Mouse (Mus musculus) embryonic facial prominence, embryonic 11.5 days (tissue): ENCODE data around the gene Scamp3. TPM values are rescaled to one million over a fixed set of nuclear protein-coding genes. Genes with fewer than 3 reads are reported as not detected.
A peak's percentile ranks its signal among the peaks of the same experiment; 100 is the strongest.

ENCODE experiments used
- ATAC-seq: fragments of 200-750 bp; cut with Nextera tagmentation; replicated peaks from 2 replicates; pipeline ENCODE4 v1.8.0; 2017; ENCODE audit warnings: low read depth; ENCODE audit not compliant: insufficient number of reproducible peaks, low FRiP score, low TSS enrichment
- DNase-seq: peaks from one replicate; pipeline ENCODE4 v3.0.0-alpha.2; 2015; ENCODE audit warnings: low spot score
- H3K27ac ChIP-seq: fragments of 300-500 bp; sonication (generic); replicated peaks from 2 replicates; pipeline ENCODE4 v1.5.1; 2014; ENCODE audit warnings: mild to moderate bottlenecking, low read depth, low read length, control low read depth
- H3K27me3 ChIP-seq: fragments of 300-500 bp; sonication (generic); 2 replicates; pipeline ENCODE4 v1.6.1; 2014; ENCODE audit warnings: mild to moderate bottlenecking, low read length, moderate library complexity, mixed read lengths; ENCODE audit not compliant: control insufficient read depth, insufficient read depth
- H3K36me3 ChIP-seq: fragments of 300-500 bp; sonication (generic); replicated peaks from 2 replicates; pipeline ENCODE4 v1.6.1; 2014; ENCODE audit warnings: low read depth, mild to moderate bottlenecking, low read length, moderate library complexity, mixed read lengths; ENCODE audit not compliant: control insufficient read depth, insufficient read depth
- H3K4me1 ChIP-seq: fragments of 300-500 bp; sonication (generic); 2 replicates; pipeline ENCODE4 v1.6.1; 2014; ENCODE audit warnings: low read length, mixed read lengths; ENCODE audit not compliant: control insufficient read depth, insufficient read depth
- H3K4me2 ChIP-seq: fragments of 300-500 bp; sonication (generic); 2 replicates; pipeline ENCODE4 v1.6.1; 2014; ENCODE audit warnings: low read depth, mild to moderate bottlenecking, control low read depth, low read length, moderate library complexity
- H3K4me3 ChIP-seq: fragments of 300-500 bp; sonication (generic); 2 replicates; pipeline ENCODE4 v1.5.1; 2014; ENCODE audit warnings: low read depth, low read length, control low read depth
- H3K9ac ChIP-seq: fragments of 300-500 bp; sonication (generic); replicated peaks from 2 replicates; pipeline ENCODE4 v1.6.1; 2014; ENCODE audit warnings: mild to moderate bottlenecking, control low read depth, low read length
- H3K9me3 ChIP-seq: fragments of 300-500 bp; sonication (generic); replicated peaks from 2 replicates; pipeline ENCODE4 v1.6.1; 2016; ENCODE audit warnings: mild to moderate bottlenecking, low read length, inconsistent platforms, mixed read lengths; ENCODE audit not compliant: control insufficient read depth
- WGBS: fragments of 180-500 bp; shearing (Covaris S2); extraction: QIAGEN DNeasy Blood & Tissue Kit; methylation state at CpG from one replicate; pipeline ENCODE4 v1.1.7; 2014; 5-methylcytosine and 5-hydroxymethylcytosine counted together
- polyA plus RNA-seq: library from polyadenylated mRNA; unstranded; fragments of >200 nt; fragmentation: Nextera tagmentation; extraction: Ambion mirVana; gene quantifications from 2 replicates; pipeline ENCODE4 v1.2.1, GENCODE M21; 2014

Scamp3 gene
- polyA plus RNA-seq, 1 experiment from 2014 or later: 80.5 TPM

DNA sequence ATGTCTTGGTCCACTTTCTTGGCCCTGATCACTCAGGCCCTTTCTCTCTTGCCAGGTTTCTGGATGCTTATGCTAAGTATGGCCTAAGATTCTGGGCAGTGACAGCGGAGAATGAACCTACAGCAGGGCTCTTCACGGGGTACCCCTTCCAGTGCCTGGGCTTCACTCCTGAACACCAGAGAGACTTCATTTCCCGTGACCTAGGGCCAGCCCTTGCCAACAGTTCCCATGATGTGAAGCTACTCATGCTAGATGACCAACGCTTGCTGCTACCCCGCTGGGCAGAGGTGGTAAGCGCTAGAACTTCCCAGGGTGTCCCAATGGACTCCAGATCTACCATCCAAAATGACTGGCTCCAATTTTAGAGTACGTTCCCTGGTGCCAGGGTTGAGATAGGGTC, 28.8 kb downstream of the Scamp3 start:
- 96% methylated on average over 7 of the region's 7 CpGs for WGBS
- Histone ChIP-seq H3K4me3 (no peak overlapping the region), H3K9me3 (no peaks in the 10 kb centered on the region), H3K27ac (no peak overlapping the region), H3K36me3 (peaks cover 6% of the 10 kb centered on the region), H3K9ac (no peak overlapping the region), H3K27me3 (no peaks in the 10 kb centered on the region), H3K4me1 (no peaks in the 10 kb centered on the region), H3K4me2 (no peak overlapping the region)
- DNase-seq (no peak), ATAC-seq (no peak)

- no peaks in the 10 kb centered on the region for H3K9me3 ChIP-seq
- no peak for DNase-seq
- H3K4me3 ChIP-seq: no peak overlapping the region
- no peak overlapping the region for H3K9ac ChIP-seq
- H3K4me1 ChIP-seq: no peaks in the 10 kb centered on the region
- 94% methylated on average over 2 of the region's 2 CpGs for WGBS
- no peaks in the 10 kb centered on the region for H3K27me3 ChIP-seq
- no peak overlapping the region for H3K4me2 ChIP-seq
- peaks cover 6% of the 10 kb centered on the region for H3K36me3 ChIP-seq
- ATAC-seq: no peak
- H3K27ac ChIP-seq: no peak overlapping the region
Observed at GRCm38 (mm10) chr3:89206695-89207094, 29.4 kb downstream of the Scamp3 start.

GRCm38 (mm10) chr3:89208075-89208657, 30.9 kb downstream of the Scamp3 start:
- H3K4me3 ChIP-seq: no peak overlapping the region
- no peaks in the 10 kb centered on the region for H3K4me1 ChIP-seq
- H3K27ac ChIP-seq: no peak overlapping the region
- H3K9ac ChIP-seq: no peak overlapping the region
- no peak overlapping the region for H3K4me2 ChIP-seq
- no peak for ATAC-seq
- no peaks in the 10 kb centered on the region for H3K9me3 ChIP-seq
- DNase-seq: no peak
- H3K36me3 ChIP-seq: peaks cover 6% of the 10 kb centered on the region
- H3K27me3 ChIP-seq: no peaks in the 10 kb centered on the region
- 92% methylated on average over 13 of the region's 13 CpGs for WGBS

GRCm38 (mm10) chr3:89208736-89209135, 31.5 kb downstream of the Scamp3 start:
- ATAC-seq (no peak), DNase-seq (no peak)
- no peak overlapping the region for H3K27ac ChIP-seq
- H3K36me3 ChIP-seq: peaks cover 6% of the 10 kb centered on the region
- WGBS: 84% methylated on average over 6 of the region's 6 CpGs
- H3K9ac ChIP-seq: no peak overlapping the region
- H3K4me2 ChIP-seq: no peak overlapping the region
- H3K4me3 ChIP-seq: no peak overlapping the region
- no peaks in the 10 kb centered on the region for H3K27me3 ChIP-seq
- H3K9me3 ChIP-seq: no peaks in the 10 kb centered on the region
- no peaks in the 10 kb centered on the region for H3K4me1 ChIP-seq

- ATAC-seq: no peak
- Histone ChIP-seq H3K4me1 (no peaks in the 10 kb centered on the region), H3K4me2 (no peak overlapping the region), H3K27me3 (no peaks in the 10 kb centered on the region), H3K27ac (no peak overlapping the region), H3K4me3 (no peak overlapping the region), H3K9me3 (no peaks in the 10 kb centered on the region), H3K36me3 (peaks cover 6% of the 10 kb centered on the region), H3K9ac (no peak overlapping the region)
- WGBS: 92% methylated on average over 7 of the region's 7 CpGs
- no peak for DNase-seq
Observed at GRCm38 (mm10) chr3:89209731-89210130, 32.5 kb downstream of the Scamp3 start.

- no peak for ATAC-seq
- Histone ChIP-seq H3K27me3 (no peaks in the 10 kb centered on the region), H3K36me3 (peaks cover 6% of the 10 kb centered on the region), H3K9me3 (no peaks in the 10 kb centered on the region), H3K9ac (no peak overlapping the region), H3K27ac (no peak overlapping the region), H3K4me2 (no peak overlapping the region), H3K4me1 (no peaks in the 10 kb centered on the region), H3K4me3 (no peak overlapping the region)
- WGBS: 89% methylated on average over 13 of the region's 13 CpGs
- no peak for DNase-seq
Observed at GRCm38 (mm10) chr3:89210162-89210561, 32.9 kb downstream of the Scamp3 start.

GRCm38 (mm10) chr3:89210731-89211130, 33.5 kb downstream of the Scamp3 start:
- Histone ChIP-seq H3K9me3 (no peaks in the 10 kb centered on the region), H3K27me3 (no peaks in the 10 kb centered on the region), H3K36me3 (peaks cover 6% of the 10 kb centered on the region), H3K4me3 (no peak overlapping the region), H3K4me1 (peaks cover 3% of the 10 kb centered on the region; the same call in 1 of the 2 replicates), H3K4me2 (no peak overlapping the region), H3K9ac (no peak overlapping the region), H3K27ac (no peak overlapping the region)
- whole genome bisulfite sequencing: 81% methylated on average over 7 of the region's 7 CpGs
- ATAC-seq (no peak), DNase-seq (no peak)

- peak; percentile 85 for ATAC-seq
- Histone ChIP-seq H3K4me1 (peaks cover 3% of the 10 kb centered on the region), H3K9me3 (no peaks in the 10 kb centered on the region)
Observed at GRCm38 (mm10) chr3:89213803-89214530, 36.7 kb downstream of the Scamp3 start.

More at GRCm38 (mm10) chr3:89213803-89214530, 36.7 kb downstream of the Scamp3 start:
- Histone ChIP-seq H3K27ac (peak overlapping the region; percentile 85), H3K4me2 (peak overlapping the region; percentile 58), H3K27me3 (no peaks in the 10 kb centered on the region), H3K4me3 (peak overlapping the region; percentile 70), H3K36me3 (no peaks in the 10 kb centered on the region), H3K9ac (peak overlapping the region; percentile 71)
- DNase-seq: peak; percentile 98
- WGBS: under 1% methylated on average over 67 of the region's 69 CpGs
